Mouse (Mus musculus) heart, postnatal 0 days (tissue): ENCODE measurements around the gene Man2a1.

ENCODE experiments used
- CTCF ChIP-seq: IDR thresholded peaks from 2 replicates; pipeline ENCODE4 v1.5.1; 2016; ENCODE audit warnings: antibody characterized with exemption, control low read depth, low read depth
- EP300 ChIP-seq: IDR thresholded peaks from 2 replicates; pipeline ENCODE4 v1.6.1; 2016; ENCODE audit warnings: antibody characterized with exemption, low read depth

DNA sequence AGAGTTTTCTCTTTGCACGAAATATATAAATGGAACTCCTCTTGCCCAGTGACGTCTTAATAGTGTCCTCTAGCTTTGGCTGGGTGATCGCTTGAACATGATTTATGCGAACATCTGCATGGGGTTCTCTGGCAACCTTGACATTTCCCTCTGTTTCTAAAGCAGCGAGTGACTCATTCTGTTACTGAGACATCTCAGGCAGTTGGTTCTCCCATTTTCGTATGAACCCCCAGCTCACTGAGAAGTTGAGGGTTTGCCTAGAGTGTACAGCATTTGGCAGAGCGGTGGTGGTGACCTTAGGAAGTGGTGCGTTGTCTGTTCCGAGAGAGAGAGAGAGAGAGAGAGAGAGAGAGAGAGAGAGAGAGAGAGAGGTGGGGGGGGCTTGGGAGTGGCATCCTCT is 2.6 kb downstream of the Man2a1 start:
- TF ChIP-seq CTCF (no peak), EP300 (no peak)
